Mouse (Mus musculus) embryo, embryonic 11 days (tissue): ENCODE data around the gene Bsn.

Experiments
- DNase-seq: peaks from one replicate; pipeline ENCODE4 v3.0.0-alpha.2; 2015

Bsn gene

DNA sequence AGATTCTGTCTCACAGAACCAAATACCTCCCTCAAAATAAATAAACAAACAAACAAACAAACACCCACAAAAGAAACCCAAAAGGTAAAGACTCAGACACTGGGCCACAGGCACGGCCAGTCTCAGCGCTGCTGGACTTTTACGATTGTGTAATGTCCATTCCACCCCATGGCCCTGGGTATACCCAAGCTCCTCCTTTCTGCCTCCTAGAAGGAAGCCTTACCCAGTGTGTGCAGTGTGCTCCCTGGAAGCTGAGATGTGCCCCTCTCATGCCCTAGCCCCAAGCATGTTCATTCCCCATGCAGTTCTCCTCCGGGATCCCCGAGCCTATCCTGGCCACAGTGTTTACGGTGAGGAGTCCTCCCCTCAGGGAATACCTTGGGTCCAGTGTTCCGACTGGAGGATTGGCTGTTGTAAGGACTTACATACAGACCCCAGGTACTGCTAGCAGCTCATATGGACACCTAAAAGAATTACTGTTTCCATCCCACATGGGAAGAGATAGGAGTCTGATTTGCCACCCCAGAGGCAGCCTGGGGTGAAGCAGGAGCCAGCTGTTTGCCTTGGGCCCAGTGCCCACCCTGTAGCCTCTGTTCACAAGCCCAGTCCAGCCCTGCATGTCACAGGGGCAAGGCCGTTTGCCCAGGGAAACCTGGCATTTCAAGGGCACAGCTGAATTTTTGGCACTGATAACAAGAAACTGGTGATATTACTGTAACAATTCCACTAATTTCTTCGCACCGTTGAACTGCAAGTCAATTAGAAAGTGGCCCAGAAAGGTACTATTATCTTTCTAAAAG lies 68.8 kb downstream of the Bsn start:
- DNase-seq: no peak

DNA sequence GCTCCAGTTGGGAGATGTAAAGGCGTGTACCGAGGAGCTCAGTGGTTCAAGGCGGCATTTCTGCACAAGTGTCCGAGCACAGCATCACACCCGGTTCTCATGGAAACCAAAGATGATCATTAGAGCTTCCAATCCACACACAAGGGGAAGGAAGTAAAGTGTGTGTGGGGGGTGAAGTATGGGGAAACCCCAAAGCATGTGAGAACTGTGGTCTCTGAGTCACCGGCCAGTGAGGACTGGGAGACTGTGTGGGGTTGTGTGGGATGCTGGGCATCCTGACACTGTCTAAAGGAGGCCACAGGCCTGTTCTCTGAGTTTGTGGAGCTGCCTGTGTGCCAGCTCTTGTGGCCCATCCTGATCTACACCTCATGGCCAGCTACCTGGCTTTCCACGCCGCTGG lies 69.5 kb downstream of the Bsn start:
- DNase-seq: no peak

DNA sequence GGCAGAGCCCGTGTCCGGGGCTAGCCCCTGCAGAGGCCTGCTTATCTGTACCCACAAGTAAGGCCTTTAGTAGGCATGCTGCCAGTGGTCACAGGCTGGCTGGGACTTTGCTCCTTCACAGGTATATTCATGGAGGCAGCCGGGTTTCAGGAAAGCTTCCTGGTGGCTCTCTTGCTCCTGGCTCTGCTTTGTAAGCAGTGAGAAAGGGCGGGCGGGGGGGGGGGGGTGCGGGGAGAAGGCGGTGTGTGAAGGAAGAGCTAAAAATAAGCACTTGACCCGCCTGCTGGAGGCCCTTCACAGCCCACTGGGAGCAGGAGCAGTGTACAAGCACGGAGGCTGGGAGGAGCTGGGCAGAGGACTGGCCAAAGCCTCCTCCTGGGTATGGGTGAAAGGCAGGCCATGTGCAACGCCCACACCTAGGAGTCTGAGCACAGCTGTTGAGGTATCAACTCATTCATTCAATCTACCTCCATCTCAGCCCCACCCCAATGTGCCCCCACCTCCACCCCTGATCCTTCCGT lies 70.2 kb downstream of the Bsn start:
- DNase-seq: no peak

DNA sequence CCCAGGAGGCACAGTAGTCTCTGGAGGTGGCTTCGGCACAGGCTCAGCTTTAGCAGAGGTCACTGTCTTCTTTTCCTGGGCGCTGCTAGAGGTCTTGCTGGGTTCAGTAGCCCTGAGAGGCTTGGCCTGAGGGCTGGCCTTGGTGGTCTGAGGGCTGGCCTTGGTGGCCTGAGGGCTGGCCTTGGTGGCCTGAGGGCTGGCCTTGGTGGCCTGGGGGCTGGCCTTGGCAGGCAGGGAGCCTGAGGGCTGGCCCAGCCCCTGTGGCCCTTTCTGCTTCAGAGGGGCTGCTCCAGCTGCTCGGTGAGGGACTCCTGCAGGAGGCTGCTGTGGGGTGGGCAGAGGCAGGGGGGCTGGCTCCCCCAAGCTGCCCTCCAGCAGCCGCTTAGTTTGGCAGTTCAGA lies 73.0 kb downstream of the Bsn start:
- no peak for DNase-seq

DNA sequence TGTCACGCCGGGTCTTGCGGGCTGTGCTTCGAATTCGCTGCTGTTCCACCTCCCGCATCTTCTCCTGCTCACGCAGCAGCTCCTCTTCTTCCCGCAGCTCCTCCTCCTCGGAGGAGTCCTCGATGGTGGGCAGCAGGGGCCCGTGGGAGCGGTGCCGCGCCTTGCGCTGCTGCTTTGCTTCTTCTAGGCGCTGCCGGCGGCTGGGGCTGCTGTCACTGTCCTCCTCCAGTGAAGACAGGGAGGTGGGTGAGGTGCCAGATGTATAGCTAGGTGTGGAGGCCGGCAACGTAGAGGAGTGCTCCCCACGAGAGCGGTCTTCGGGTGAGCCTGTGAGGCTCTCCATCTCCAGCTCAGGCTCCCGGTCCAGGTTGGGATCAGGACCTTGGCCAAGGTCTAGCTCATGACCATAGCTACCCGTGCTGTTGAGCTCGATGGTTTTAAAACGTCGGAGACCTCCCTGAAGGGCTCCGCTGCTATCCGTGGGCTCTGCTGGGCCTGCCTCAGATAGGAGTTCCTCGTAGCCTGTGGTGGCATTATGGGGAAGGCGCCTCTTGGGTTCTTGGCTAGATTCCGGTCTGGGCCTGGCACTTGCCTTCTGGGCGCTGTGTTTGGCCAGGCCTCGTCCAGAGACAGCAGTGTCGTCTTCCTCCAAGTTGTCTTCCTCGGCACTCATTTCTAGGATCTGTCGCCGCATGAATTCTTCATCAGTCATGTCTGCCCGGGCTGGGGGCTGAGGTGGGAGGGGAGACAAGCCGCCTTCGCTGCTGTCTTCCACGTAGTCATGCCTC lies 74.7 kb downstream of the Bsn start:
- no peak for DNase-seq

DNA sequence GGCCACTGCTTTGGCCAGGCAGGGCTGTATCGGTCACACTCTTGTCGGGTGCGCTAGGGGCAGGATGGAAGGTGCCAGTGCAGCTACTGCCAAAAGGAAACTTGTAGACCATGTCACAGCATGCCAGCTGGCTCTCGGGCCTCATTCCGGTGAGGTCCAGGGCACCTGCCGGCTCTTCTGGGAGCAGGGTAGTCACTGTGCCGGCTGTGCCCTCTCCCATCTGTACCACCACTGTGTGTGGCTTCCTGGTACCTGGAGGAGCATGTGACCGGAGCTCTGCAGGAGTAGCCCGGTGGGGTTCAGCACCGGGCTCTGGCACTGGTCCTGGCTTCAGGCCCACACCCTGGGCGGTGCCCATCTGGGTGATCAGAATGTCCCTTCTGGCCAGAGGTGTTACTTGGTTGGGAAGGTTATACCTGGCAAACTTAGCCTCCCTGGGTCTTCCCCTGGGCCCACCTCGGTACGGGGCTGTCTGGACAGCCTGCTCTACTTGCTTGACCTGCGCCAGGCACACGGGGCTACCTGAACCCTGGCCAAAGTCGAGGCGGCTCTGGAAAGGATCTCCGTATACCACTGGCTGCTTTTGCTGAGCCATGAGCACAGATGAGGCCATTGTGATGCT lies 77.4 kb downstream of the Bsn start:
- no peak for DNase-seq

DNA sequence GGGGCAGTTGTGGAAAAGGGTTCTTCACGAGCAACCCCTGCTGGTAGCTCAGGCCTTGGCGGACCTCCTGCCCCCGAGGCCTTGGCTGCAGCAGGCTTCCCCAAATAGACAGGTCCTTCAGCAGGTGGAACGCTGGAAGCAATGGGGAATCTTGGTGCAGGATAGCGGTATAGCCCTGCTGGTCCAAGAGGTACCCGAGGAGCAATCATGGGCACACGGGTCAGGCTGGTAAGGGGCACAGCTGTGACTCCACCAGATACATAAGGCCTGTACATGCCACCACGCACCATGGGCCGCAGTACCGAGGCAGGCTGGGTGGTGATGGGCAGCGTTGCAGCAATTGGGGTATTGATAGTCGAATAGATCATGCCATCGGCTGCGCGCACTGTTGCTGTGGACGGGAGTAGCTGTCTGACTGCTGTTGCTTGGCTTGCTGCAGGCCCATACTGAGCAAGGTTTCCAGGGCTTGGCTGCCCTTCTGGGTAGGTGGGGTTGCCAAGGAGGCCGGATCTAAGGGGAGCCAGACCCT lies 78.5 kb downstream of the Bsn start:
- DNase-seq: no peak

DNA sequence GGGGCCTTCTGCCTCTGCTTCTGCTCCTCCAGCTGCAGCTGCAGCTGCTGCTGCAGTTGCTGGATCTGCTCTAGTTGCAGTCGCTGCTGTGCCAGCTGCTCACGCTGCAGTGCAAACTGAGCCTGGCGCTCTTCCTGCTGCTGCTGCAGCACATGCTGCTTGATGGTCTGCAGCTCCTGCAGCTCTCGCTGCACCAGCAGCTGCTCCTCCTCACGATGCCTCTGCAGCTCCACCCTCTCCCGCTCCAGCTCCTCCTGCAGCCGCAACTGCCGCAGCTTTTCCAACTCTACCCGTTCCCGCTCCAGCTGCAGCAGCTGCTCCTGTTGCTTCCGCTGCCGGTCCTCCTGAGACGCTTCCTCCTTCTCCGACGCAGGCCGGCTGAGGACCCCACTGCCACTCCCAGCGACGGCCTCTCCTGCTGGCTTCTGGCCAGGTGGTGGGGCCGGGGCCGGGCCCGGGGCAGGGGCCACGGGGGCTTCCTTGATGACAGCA lies 79.0 kb downstream of the Bsn start:
- DNase-seq: peak; percentile 52

DNA sequence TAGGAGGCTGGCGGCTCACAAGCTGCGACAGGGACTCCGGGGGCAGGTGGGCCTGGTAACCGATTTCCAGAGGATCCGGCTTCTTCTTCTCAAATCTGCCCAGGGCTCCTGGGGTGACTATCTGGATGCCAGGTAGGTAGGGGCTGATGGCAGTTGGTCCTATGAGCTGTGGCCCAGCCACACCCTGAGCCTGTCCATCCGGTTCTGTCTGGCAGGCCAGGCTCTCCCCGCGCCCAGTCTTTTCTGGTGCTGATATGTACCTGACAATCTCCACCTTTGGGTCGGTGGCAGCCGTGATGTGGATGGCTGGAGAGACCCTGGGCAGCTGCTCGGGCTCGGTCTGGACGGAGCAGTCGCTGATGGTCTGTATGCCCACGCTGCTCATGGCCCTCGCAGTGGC lies 80.0 kb downstream of the Bsn start:
- DNase-seq: no peak

DNA sequence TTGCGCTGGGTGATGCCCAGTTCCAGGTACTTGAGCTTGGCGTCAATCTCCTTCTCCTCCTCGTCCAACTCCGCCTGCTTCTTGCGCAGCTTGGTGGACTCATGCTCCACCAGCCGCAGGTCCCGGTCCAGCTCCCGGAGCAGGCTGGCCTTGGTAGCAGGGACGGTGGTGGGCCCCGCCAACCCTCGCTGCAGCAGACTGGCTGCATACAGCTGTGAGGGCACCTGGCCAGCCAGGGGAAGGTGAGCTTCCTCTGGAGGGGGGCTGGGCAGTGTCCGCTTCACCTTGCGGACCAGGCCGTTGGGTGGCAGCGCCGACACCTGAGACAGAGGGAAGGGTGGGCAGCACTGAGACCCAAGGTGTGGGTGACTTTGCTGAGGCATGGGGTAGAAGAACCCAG lies 82.3 kb downstream of the Bsn start:
- no peak for DNase-seq

DNA sequence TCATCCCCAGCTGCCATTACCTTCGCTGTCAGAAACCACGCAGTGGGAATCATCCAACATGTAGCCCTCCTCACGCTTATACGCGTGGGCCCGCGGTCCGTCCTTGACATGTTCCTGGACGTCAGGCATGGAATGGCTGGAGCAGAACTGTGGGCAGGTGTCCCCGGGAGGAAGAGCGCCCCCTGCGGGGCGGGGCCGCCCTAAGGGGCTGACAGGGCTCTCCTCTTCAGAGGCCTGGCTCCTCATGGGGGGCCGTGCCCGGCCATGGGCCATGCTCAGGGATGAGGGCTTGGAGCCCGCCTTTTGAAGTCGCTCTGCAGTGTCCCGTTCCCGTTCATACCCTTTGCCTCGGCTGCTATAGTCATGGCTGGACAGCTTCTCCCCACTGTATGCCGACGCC lies 84.1 kb downstream of the Bsn start:
- DNase-seq: no peak

DNA sequence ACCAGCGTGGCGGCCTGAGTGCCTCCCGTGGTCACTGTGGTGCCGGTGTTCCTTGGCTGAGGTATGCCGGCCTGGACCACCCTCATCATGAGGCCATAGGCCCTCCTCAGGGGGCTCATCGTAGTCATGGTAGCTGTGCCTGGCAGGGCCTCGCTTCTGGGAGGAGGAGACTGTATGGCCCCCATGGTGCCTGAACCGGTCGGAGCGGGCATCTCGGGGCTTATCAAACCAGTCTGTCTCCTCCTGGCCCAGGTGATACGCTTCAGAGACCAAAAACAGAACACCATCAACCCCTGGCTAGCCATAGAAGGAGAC lies 84.7 kb downstream of the Bsn start:
- no peak for DNase-seq

DNA sequence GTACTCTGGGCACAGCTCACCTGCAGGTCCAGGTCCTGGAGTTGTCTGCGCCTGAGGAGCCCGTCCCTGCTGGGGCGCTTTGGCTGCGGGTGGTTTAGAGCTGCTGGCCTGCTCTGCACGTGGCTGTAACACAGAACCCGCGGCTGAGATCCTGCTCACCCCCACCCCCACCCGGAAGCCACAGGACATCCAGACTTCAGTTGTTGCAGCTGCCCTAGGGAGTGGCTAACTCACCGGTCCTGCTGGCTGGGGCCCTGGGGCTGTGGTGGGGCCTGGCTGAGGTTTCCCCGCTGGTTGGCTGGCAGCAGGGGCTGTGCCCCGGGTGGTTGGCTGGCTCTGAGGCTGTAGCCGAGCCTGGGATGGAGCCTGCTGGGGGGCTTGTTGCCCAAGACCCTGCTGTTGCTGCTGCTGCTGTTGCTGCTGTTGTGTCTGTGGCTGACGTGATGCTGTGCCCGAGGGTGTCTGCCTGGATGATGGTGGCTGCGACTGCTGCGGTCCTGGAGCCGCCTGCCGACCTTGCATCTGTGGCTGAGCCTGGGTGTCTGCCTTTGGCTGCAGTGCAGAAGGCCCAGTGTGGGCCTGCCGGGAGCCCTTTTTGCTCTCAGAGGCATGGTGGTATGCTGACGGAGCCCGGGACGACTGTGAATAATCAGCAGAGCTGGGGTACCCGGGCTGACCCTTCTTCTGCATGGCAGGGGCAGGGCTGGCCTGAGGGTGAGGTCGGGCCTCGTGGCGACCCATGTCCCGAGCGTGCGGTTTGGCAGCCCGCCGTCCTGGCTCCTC lies 85.2 kb downstream of the Bsn start:
- peak; percentile 59 for DNase-seq

DNA sequence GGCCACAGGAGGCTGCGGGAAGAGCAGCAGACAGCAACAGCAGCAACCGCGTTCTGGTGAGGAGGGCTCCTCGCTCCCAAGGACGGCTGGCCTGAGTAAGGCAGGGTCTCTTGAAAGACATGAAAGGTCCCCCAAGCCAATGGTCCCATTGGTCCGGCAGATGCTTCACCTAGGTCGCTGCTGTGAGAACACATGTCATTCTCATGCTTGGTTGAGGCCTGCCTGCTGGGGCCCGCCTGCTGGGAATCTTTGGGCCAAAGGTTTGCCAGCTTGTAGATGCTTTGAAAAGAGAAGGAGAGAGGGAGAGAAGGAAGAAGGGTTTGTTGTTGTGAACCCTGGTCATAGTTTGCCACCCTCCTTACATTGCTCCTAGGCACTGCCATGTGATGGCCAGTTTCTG lies 90.6 kb downstream of the Bsn start:
- no peak for DNase-seq

DNA sequence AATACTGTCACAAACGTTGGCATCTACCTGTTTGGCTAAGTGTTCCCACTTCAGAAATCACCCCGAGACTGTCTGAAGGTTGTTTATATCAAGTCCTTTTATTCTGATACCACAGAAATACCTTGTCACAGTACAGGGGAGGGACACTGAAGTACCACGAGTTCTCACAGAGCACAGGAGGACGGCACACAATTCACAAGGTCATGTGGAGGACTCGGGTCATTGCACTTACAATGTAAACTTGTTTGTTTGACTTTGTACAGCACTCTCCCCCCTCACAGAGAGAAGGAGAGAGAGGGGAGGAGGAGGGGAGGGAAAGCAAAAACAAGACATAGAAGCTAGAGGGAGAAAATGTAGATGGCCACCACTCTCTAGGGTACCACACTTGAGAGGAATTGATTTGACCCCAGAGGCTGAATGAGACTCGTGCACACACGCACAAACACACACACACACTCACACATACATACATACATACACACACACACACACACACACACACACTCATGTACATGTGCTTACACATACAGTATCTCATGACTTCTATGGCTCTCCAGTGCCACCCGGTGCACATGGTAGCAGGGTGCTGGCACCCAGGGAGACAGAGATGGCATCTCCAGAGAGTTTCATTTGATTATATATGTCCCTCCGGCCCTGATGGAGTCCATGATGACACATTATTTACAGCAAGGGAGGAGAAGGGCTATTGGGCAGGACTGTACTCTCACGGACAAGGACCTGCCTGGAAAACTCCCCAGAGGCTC lies 94.1 kb downstream of the Bsn start:
- DNase-seq: no peak

DNA sequence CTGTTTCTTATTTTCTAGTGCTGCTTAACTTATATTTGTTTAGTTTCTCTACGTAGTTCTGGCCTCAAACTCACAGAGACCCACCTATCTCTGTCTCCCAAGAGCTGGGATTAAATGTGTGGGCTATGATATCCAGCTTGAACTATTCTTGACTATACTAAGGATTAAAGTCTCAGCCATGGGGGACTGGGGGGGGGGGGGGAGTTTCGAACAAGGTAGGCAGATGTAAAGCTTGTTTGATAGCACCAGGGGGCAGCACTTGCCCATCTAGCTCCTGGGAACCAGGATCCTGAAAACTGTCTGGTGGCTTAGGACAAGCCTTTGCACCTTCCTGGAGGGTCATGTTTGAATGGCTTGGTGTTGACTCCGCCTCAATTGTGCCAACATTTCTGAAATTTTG lies 94.7 kb downstream of the Bsn start:
- peak; percentile 85 for DNase-seq

DNA sequence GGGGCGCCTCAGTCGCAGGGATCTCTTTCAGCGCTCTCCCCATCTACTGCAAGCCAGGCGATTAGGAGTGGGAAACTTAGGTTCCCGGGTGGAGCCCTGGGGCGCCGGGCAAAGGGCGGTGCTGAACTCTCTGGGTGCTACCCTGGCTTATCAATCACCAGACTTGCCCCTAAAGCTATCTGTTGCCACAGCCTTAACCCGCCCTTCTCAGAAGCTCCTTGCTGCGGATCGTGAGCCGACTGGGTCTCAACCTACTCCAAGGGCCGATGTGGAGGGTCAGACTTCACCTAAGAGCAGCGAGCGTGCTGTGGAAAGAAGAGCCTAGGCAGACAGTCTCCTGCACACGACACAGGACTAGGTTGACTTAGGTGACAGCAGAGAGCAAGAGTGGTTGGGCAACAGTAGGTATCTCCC lies 95.2 kb downstream of the Bsn start:
- peak; percentile 41 for DNase-seq

DNA sequence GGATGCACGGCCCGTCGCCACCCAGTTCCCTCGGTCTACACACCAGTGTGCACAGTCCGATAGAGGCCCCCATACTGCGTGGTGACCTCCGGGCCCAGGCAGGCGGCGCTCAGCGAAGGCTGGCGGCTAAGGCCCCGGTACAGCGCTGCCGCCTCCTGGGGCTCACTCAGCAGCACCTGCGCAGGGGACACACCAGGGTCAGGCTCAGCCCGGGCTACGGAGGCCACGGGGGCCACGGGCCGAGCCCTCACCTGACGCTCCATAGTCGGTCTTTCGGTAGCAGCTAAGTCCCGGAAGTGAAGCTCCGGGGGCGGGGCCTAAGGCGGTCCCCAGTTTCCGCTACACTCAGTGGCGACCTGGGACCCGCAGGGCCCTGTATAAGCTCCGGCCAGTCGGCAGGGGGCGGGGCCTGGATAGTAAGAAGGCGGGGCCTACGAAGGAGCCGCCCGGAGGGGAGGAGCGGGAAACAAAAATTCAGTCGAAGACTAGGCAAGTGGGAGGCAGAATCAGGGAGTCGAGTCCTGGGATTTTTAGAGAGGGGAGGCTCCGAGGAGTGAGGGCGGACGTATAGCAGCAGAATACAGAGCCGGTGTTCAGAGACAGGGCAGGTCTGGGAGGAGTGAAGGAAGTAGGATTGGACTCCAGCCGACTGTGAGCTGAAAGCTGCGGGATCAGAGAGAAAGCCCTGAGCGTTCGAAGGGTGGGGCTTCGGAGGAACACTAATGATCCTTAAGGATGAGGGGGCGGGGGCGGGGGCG lies 95.8 kb downstream of the Bsn start, which contains the start of gene Apeh:
TSS of gene Apeh (minus strand) at position 423 of the 758 bp plus-strand sequence.
- DNase-seq: peak; percentile 97

DNA sequence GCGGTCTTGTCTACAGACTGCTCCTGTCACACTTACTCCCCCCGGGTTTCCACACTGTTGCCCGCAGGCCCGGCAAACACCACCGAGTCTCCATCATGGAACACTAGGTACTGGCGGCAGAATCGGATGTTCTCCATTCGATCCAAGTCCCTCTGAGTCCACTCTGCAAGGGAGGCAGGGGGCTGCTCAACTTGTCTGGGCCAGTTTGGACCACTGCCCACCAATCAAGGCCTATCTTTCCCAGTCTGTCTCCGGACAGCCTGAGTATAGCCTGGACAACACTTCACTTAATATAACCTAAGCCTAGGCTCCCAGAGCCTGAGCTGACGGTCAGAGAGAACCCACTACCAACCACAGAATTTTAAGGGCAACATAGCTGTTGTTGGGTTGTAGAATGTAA lies 96.6 kb downstream of the Bsn start:
- DNase-seq: no peak

DNA sequence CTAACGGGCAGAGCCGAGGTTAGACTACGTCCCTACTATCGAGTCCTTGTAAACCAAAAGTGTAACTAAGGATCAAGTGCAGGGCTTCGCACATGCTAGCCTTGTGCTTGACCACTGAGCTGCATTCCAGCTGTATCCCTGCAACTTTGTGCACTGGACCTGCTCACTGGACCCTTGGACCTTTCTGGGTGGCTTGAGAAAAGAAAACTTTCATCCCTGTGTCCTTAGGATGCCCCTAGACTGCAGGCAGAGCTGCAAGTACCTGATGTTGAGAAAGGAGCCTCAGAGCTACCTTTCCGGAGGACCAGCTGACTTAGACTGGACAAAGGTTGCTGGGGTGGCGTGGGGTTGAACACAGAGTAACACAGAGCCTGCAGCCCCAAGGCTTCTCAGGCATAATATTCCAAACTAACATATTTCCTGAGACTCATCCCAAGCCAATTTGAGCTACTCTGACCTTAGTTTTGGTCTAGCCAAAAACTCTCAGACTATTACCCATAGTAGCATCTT lies 99.5 kb downstream of the Bsn start:
- no peak for DNase-seq

DNA sequence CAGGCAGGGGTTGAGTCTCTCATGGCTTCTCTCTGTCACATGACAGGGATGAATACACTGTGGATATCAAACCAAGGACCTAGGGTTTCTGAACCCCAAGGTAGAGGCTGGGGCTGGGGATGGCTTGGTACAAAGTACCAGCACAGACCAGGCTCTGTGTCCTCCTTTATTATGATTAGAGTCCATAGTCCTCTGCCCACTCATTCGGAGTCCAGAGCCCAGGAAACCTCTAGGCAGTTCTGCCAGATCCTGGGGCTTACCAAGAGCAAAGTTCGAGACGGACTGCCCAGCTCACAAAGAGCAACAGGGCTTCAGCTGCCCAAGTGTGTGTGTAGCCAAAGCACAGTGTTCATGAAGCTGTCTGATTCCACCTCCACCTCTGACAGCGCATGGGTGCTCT lies 104.9 kb downstream of the Bsn start:
- no peak for DNase-seq
